Mouse (Mus musculus): ENCODE results near the gene Sgta.
"Not testable (repeated sequence)": the region's sequence is repeated elsewhere in the genome, so short reads cannot be mapped to it uniquely, and the experiment has no call there.

Sgta gene

GRCm38 (mm10) chr10:81059603-81060543 lies at the start of gene Sgta:
Gene Sgta (minus strand): TSS chr10:81060181.
- DNase-seq (ENCODE audit: low spot score in 2 of 2), result peak; percentile 90 to 94

GRCm38 (mm10) chr10:81106113-81106721 lies 46.2 kb upstream of the Sgta start:
- DNase-seq (ENCODE audit: low spot score in 2 of 2), result peak; percentile 81 to 88

- peak; percentile 97 to 98 for DNase-seq (ENCODE audit: low spot score in 2 of 2)
Observed at GRCm38 (mm10) chr10:81105565-81106112, 45.7 kb upstream of the Sgta start, which contains the start of gene Map2k2. Gene Map2k2 (plus strand): TSS chr10:81105915.

GRCm38 (mm10) chr10:81094931-81095678 lies 35.1 kb upstream of the Sgta start:
- DNase-seq (ENCODE audit: low spot score in 2 of 2), result no peak

GRCm38 (mm10) chr10:81092465-81093250 lies 32.7 kb upstream of the Sgta start:
- DNase-seq (ENCODE audit: low spot score in 2 of 2), result no peak

- DNase-seq (ENCODE audit: low spot score in 2 of 2), result no peak
Observed at GRCm38 (mm10) chr10:81090621-81091020, 30.6 kb upstream of the Sgta start.

GRCm38 (mm10) chr10:81089216-81089615 lies 29.2 kb upstream of the Sgta start:
- DNase-seq (ENCODE audit: low spot score in 2 of 2), result no peak

GRCm38 (mm10) chr10:81087021-81087420 lies 27.0 kb upstream of the Sgta start:
- no peak for DNase-seq (ENCODE audit: low spot score in 2 of 2)

- peak; percentile 43 to 65 for DNase-seq (ENCODE audit: low spot score in 2 of 2)
Observed at GRCm38 (mm10) chr10:81082168-81082960, 22.4 kb upstream of the Sgta start.

GRCm38 (mm10) chr10:81080008-81080655 lies 20.2 kb upstream of the Sgta start:
- no peak for DNase-seq (ENCODE audit: low spot score in 2 of 2)

- no peak for DNase-seq (ENCODE audit: low spot score in 2 of 2)
Observed at GRCm38 (mm10) chr10:81077916-81078315, 17.9 kb upstream of the Sgta start.

- DNase-seq (ENCODE audit: low spot score in 2 of 2), result no peak
Observed at GRCm38 (mm10) chr10:81076356-81076755, 16.4 kb upstream of the Sgta start.

GRCm38 (mm10) chr10:81075734-81076133 lies 15.8 kb upstream of the Sgta start:
- DNase-seq (ENCODE audit: low spot score in 2 of 2), result no peak

- DNase-seq (ENCODE audit: low spot score in 2 of 2), result peak in 1 of 2 experiments; percentile 39
Observed at GRCm38 (mm10) chr10:81073464-81073863, 13.5 kb upstream of the Sgta start.

GRCm38 (mm10) chr10:81072290-81072689 lies 12.3 kb upstream of the Sgta start:
- DNase-seq (ENCODE audit: low spot score in 2 of 2), result no peak

- DNase-seq (ENCODE audit: low spot score in 2 of 2), result peak; percentile 91
Observed at GRCm38 (mm10) chr10:81069836-81070235, 9.9 kb upstream of the Sgta start, which contains the start of gene Thop1. Gene Thop1 (plus strand): TSS chr10:81070035.

- DNase-seq (ENCODE audit: low spot score in 2 of 2), result no peak
Observed at GRCm38 (mm10) chr10:81068706-81069105, 8.7 kb upstream of the Sgta start.

- DNase-seq (ENCODE audit: low spot score in 2 of 2), result not testable (repeated sequence)
Observed at GRCm38 (mm10) chr10:81064519-81064918, 4.5 kb upstream of the Sgta start.

GRCm38 (mm10) chr10:81062710-81063109 lies 2.7 kb upstream of the Sgta start:
- no peak for DNase-seq (ENCODE audit: low spot score in 2 of 2)

GRCm38 (mm10) chr10:81058896-81059295 lies 1.1 kb downstream of the Sgta start:
- no peak for DNase-seq (ENCODE audit: low spot score in 2 of 2)

Data from spleen, postnatal 14 days (tissue).